Mouse (Mus musculus) frontal cortex, adult 2 months (tissue): ENCODE results near the gene Myh13. TPM values are rescaled to one million over a fixed set of nuclear protein-coding genes. Genes with fewer than 3 reads are reported as not detected.

Source experiments
- DNase-seq, 2 experiments: peaks; one replicate each; pipeline ENCODE4 v3.0.0; 2022; ENCODE audit warnings: low spot score in 1 of 2; ENCODE audit errors: extremely low spot score in 1 of 2
- polyA plus RNA-seq: library from polyadenylated mRNA; depleted of rRNA; stranded (reverse); fragments of >200 nt; gene quantifications from 2 replicates; pipeline ENCODE4 v1.2.3, GENCODE M21; 2012; rRNA removed

The Myh13 gene
- 0.28 and 0.53 TPM in 2 replicates for polyA plus RNA-seq

- no peak for DNase-seq
Observed at GRCm38 (mm10) chr11:67321358-67321757, at the start of gene Myh13. Gene Myh13, plus strand, starts transcription at chr11:67321658.

- DNase-seq, result no peak
Observed at GRCm38 (mm10) chr11:67276601-67277174, 44.8 kb upstream of the Myh13 start, which contains the start of gene Myh8. Gene Myh8, plus strand, starts transcription at chr11:67277124.

- peak; percentile 23 to 37 for DNase-seq
Observed at GRCm38 (mm10) chr11:67293440-67293839, 28.0 kb upstream of the Myh13 start.

- no peak for DNase-seq
Observed at GRCm38 (mm10) chr11:67313733-67314452, 7.6 kb upstream of the Myh13 start.

GRCm38 (mm10) chr11:67326536-67326935, 5.1 kb downstream of the Myh13 start:
- DNase-seq, result no peak

GRCm38 (mm10) chr11:67344556-67344955, 23.1 kb downstream of the Myh13 start:
- no peak for DNase-seq

- DNase-seq, result no peak
Observed at GRCm38 (mm10) chr11:67345186-67345855, 23.9 kb downstream of the Myh13 start.

GRCm38 (mm10) chr11:67345856-67346236, 24.4 kb downstream of the Myh13 start:
- DNase-seq, result no peak

GRCm38 (mm10) chr11:67350153-67350768, 28.8 kb downstream of the Myh13 start:
- peak; percentile 47 to 95 for DNase-seq

- no peak for DNase-seq
Observed at GRCm38 (mm10) chr11:67353011-67353410, 31.6 kb downstream of the Myh13 start.

GRCm38 (mm10) chr11:67358031-67358430, 36.6 kb downstream of the Myh13 start:
- no peak for DNase-seq

- DNase-seq, result no peak
Observed at GRCm38 (mm10) chr11:67362236-67362635, 40.8 kb downstream of the Myh13 start.

- DNase-seq, result no peak
Observed at GRCm38 (mm10) chr11:67364551-67364950, 43.1 kb downstream of the Myh13 start.

- no peak for DNase-seq
Observed at GRCm38 (mm10) chr11:67364986-67365721, 43.7 kb downstream of the Myh13 start.

- no peak for DNase-seq
Observed at GRCm38 (mm10) chr11:67366936-67367335, 45.5 kb downstream of the Myh13 start.

- peak in 1 of 2 experiments; percentile 65 for DNase-seq
Observed at GRCm38 (mm10) chr11:67373333-67373732, 51.9 kb downstream of the Myh13 start.

GRCm38 (mm10) chr11:67376308-67376707, 54.9 kb downstream of the Myh13 start:
- DNase-seq, result peak in 1 of 2 experiments; percentile 39

- no peak for DNase-seq
Observed at GRCm38 (mm10) chr11:67379703-67380510, 58.4 kb downstream of the Myh13 start.

GRCm38 (mm10) chr11:67381833-67382232, 60.4 kb downstream of the Myh13 start:
- no peak for DNase-seq

GRCm38 (mm10) chr11:67384653-67385052, 63.2 kb downstream of the Myh13 start:
- no peak for DNase-seq
